Mouse (Mus musculus) embryonic facial prominence, embryonic 12.5 days (tissue): ENCODE measurements at regions not wholly inside any gene's neighbourhood (a gene's known extent, or its start where the extent isn't known, plus 50 kb on each side); places are given as distances from the start of the nearest gene placed in this dataset.

Experiments
- ATAC-seq: fragments of 200-750 bp; cut with Nextera tagmentation; 2 replicates; pipeline ENCODE4 v1.8.0; 2017; ENCODE audit not compliant: insufficient number of reproducible peaks, insufficient read depth, low FRiP score, low TSS enrichment
- H3K27ac ChIP-seq: fragments of 300-500 bp; sonication (generic); 2 replicates; pipeline ENCODE4 v1.5.1; 2016; ENCODE audit warnings: mild to moderate bottlenecking
- H3K27me3 ChIP-seq: fragments of 300-500 bp; sonication (generic); 2 replicates; pipeline ENCODE4 v1.6.1; 2016; ENCODE audit warnings: mild to moderate bottlenecking, moderate library complexity
- H3K36me3 ChIP-seq: fragments of 300-500 bp; sonication (generic); 2 replicates; pipeline ENCODE4 v1.6.1; 2016; ENCODE audit warnings: mild to moderate bottlenecking
- H3K4me1 ChIP-seq: fragments of 300-500 bp; sonication (generic); 2 replicates; pipeline ENCODE4 v1.6.1; 2016
- H3K4me2 ChIP-seq: fragments of 300-500 bp; sonication (generic); replicated peaks from 2 replicates; pipeline ENCODE4 v1.6.1; 2016; ENCODE audit warnings: mild to moderate bottlenecking, moderate library complexity
- H3K4me3 ChIP-seq: fragments of 300-500 bp; sonication (generic); 2 replicates; pipeline ENCODE4 v1.5.1; 2016; ENCODE audit warnings: mild to moderate bottlenecking
- H3K9ac ChIP-seq: fragments of 300-500 bp; sonication (generic); 2 replicates; pipeline ENCODE4 v1.6.1; 2016; ENCODE audit warnings: mild to moderate bottlenecking, moderate library complexity
- H3K9me3 ChIP-seq: fragments of 300-500 bp; sonication (generic); 2 replicates; pipeline ENCODE4 v1.6.1; 2016; ENCODE audit warnings: mild to moderate bottlenecking, moderate library complexity
- WGBS: fragments of 180-500 bp; shearing (Covaris S2); methylation state at CpG from one replicate; pipeline ENCODE4 v1.1.7; 2016; 5-methylcytosine and 5-hydroxymethylcytosine counted together

DNA sequence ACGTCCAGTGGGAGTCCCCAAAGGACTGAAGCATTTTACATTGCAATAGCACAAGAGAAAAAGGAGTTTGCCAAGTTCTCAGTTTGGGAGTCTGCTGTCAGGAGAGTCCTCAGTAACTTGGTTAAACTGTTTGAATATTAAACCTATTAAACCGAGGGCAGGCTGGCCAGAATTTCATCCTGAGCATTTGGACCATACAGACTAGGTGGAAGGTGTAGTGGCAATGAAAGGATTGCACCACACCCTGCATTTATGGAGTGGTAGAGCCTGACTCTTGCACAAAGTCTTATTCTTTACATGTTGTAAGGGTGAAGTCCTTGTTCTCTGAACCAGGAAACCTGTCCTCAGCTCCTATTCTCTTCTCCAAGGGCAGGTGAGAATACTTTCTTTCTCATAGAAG, 58.6 kb upstream of the Map4k3 start:
- Histone ChIP-seq H3K9me3 (no peaks in the 10 kb centered on the region), H3K9ac (no peak overlapping the region), H3K4me1 (0 out of 2 replicates have a peak, but pooled peaks cover 4% of the 10 kb centered on the region), H3K4me3 (no peak overlapping the region), H3K27me3 (no peaks in the 10 kb centered on the region), H3K36me3 (no peaks in the 10 kb centered on the region), H3K27ac (no peak overlapping the region), H3K4me2 (no peak overlapping the region)
- no peak for ATAC-seq
- WGBS: 69% methylated on average over 2 of the region's 2 CpGs

DNA sequence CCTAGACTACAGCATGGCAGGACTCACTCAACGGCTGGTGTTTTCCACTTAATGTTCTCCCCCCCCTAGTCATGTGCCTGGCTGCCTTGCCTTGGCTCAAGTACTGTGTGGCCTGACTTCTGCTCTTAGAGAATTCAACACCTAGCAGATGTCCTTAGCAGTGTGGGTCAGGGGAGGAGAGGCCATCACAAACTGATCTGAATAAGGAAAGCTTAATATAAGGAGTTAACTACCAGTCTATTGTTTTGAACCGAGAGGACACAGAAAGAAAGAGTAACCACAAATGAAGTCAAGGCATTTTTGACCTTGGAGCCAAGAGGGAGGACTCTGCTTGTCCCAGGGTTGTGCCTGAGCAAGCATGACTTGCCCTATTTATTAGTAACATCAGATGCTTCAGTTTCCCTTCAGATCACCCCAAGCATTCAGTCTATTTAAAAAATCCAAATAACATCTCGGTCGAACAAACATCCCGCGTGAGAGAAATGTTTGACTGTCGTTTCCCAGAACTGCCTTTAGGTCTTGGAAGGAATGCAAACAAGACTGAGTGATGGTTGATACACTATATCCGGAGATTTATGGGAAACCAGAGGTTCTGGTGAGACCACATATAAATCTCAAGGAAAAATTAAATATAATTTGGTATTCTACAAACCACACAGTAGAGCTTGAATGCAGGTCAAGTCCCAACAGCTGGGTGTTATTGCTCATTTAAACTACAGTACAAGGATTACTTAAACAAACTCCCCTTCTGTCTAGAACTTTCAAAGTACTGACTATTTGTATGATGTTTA, 58.0 kb upstream of the Map4k3 start:
- H3K9me3 ChIP-seq: no peaks in the 10 kb centered on the region
- no peak overlapping the region for H3K4me2 ChIP-seq
- WGBS: 72% methylated on average over 8 of the region's 8 CpGs
- no peak overlapping the region for H3K9ac ChIP-seq
- no peak for ATAC-seq
- no peak overlapping the region for H3K4me3 ChIP-seq
- H3K4me1 ChIP-seq: 0 out of 2 replicates have a peak, but pooled peaks cover 4% of the 10 kb centered on the region
- no peaks in the 10 kb centered on the region for H3K36me3 ChIP-seq
- no peak overlapping the region for H3K27ac ChIP-seq
- H3K27me3 ChIP-seq: no peaks in the 10 kb centered on the region

GRCm38 (mm10) chr17:80785476-80785875, 57.2 kb upstream of the Map4k3 start:
- H3K4me3 ChIP-seq: no peak overlapping the region
- H3K9me3 ChIP-seq: no peaks in the 10 kb centered on the region
- H3K27me3 ChIP-seq: no peaks in the 10 kb centered on the region
- H3K4me1 ChIP-seq: 0 out of 2 replicates have a peak, but pooled peaks cover 4% of the 10 kb centered on the region
- no peak for ATAC-seq
- no peak overlapping the region for H3K27ac ChIP-seq
- 70% methylated on average over 8 of the region's 8 CpGs for WGBS
- no peak overlapping the region for H3K4me2 ChIP-seq
- H3K9ac ChIP-seq: no peak overlapping the region
- H3K36me3 ChIP-seq: no peaks in the 10 kb centered on the region

DNA sequence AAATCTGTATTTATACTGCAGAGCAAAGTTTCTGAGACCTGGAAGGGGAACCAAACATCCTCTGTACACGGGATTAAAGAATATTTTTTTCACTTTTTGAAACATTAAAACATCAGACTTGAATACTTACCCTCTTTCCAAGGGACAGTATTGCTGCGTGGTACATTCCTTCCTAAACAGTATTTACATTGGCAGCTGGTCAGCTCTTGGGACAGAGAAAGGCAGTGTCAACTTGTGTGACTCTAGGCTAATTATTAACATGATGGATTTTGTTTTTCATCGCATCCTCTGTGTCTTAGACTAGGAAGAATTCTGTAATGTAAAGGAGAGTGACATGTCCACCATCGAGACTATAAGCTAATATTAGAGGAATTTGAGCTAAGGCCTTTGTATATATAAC, 56.8 kb upstream of the Map4k3 start:
- ATAC-seq: no peak
- H3K9me3 ChIP-seq: no peaks in the 10 kb centered on the region
- WGBS: 71% methylated on average over 4 of the region's 4 CpGs

DNA sequence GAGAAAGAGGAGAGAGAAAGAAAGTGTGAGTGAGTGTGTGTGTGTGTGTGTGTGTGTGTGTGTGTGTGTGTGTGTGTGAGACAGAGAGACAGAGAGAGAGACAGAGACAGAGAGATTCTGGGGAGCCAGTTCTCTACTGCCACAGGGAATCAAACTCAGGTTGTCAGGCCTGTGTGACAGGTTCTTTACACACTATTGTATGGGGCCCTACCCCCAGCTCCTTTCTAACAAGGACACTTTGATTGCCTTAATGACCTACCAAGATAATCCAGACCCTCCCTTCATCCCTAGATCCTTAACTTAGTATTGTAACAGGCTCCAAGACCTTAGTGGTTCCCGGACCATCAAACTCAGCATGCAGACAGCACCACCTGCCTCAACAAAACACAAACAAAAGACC, 53.9 kb upstream of the Map4k3 start:
- Histone ChIP-seq H3K9ac (no peak overlapping the region), H3K4me2 (no peak overlapping the region), H3K36me3 (no peaks in the 10 kb centered on the region), H3K4me3 (no peak overlapping the region), H3K27ac (no peak overlapping the region), H3K9me3 (0 out of 2 replicates have a peak, but pooled peaks cover 6% of the 10 kb centered on the region), H3K27me3 (no peaks in the 10 kb centered on the region), H3K4me1 (peaks cover 4% of the 10 kb centered on the region; the same call in 1 of the 2 replicates)
- no peak for ATAC-seq
- 45% methylated on average over 1 of the region's 1 CpGs for WGBS

More for the DNA sequence above, 56.8 kb upstream of the Map4k3 start:
- Histone ChIP-seq H3K4me2 (no peak overlapping the region), H3K4me1 (peaks cover 4% of the 10 kb centered on the region; the same call in 1 of the 2 replicates), H3K27ac (no peak overlapping the region), H3K9ac (no peak overlapping the region), H3K27me3 (no peaks in the 10 kb centered on the region), H3K4me3 (no peak overlapping the region), H3K36me3 (no peaks in the 10 kb centered on the region)

DNA sequence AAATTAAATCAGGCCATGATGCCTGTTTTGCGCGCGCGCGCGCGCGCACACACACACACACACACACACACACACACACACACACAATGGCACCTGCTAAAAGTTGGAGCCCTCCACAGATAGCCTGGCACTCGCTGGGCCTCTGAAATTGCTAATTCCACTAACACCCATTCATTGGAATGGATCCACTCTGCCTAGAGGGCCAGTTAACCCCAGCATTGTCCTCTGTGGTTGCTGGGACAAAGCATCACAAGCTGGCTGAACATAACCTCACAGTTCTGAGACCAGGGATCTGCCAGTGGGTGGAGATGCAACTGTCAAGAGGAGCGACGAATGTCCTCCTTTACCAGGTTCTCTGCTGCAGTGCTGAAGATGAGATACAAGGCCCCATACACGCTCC, 53.3 kb upstream of the Map4k3 start:
- Histone ChIP-seq H3K36me3 (no peaks in the 10 kb centered on the region), H3K9me3 (0 out of 2 replicates have a peak, but pooled peaks cover 6% of the 10 kb centered on the region), H3K4me2 (no peak overlapping the region), H3K27ac (no peak overlapping the region), H3K27me3 (no peaks in the 10 kb centered on the region), H3K4me1 (peaks cover 4% of the 10 kb centered on the region; the same call in 1 of the 2 replicates), H3K9ac (no peak overlapping the region), H3K4me3 (no peak overlapping the region)
- WGBS: 92% methylated on average over 12 of the region's 12 CpGs
- ATAC-seq: no peak

DNA sequence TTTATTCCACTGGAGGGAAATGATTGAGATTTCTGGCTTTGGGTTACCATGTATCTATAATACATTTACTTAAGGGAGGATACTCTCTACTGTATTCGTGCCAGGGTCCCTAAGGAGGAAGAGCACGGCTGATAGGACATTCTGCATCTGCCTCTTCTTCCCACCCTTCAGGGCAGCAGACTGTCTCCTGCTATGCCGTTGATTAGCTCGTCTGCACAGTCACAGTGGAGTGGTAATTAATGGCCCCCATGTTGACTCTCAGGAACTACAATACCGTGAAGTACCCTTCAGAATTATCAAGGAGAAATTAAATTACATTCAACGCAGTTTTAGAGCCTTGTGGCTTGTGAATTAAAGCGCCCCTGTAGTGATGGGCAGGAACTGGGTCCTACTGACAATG, 52.0 kb upstream of the Map4k3 start:
- WGBS: 72% methylated on average over 7 of the region's 7 CpGs
- no peaks in the 10 kb centered on the region for H3K27me3 ChIP-seq
- 0 out of 2 replicates have a peak, but pooled peaks cover 6% of the 10 kb centered on the region for H3K9me3 ChIP-seq
- H3K27ac ChIP-seq: no peak overlapping the region
- no peak overlapping the region for H3K4me3 ChIP-seq
- ATAC-seq: no peak
- H3K4me2 ChIP-seq: no peak overlapping the region
- no peaks in the 10 kb centered on the region; the same call in 1 of the 2 replicates for H3K4me1 ChIP-seq
- no peak overlapping the region for H3K9ac ChIP-seq
- no peaks in the 10 kb centered on the region for H3K36me3 ChIP-seq

- H3K9me3 ChIP-seq: 0 out of 2 replicates have a peak, but pooled peaks cover 6% of the 10 kb centered on the region
- H3K9ac ChIP-seq: no peak overlapping the region
- no peaks in the 10 kb centered on the region for H3K36me3 ChIP-seq
- no peak overlapping the region for H3K4me3 ChIP-seq
- ATAC-seq: no peak
- WGBS: 53% methylated on average over 6 of the region's 6 CpGs
- H3K4me2 ChIP-seq: no peak overlapping the region
- no peaks in the 10 kb centered on the region for H3K27me3 ChIP-seq
- H3K4me1 ChIP-seq: no peaks in the 10 kb centered on the region; the same call in 1 of the 2 replicates
- no peak overlapping the region for H3K27ac ChIP-seq
These were observed 51.5 kb upstream of the Map4k3 start for GRCm38 (mm10) chr17:80779782-80780181.
